ENCODE assay signal across 25 mouse cellular contexts in genomic region chr5:24373807-24374206, GRCm38 (mm10). TPM values are rescaled to one million over a fixed set of nuclear protein-coding genes. Genes with fewer than 3 reads are reported as not detected.
A peak's percentile ranks its signal among the peaks of the same experiment; 100 is the strongest.
DNase-seq lines count a peak whose midpoint lies in the region; ATAC-seq and TF ChIP-seq lines count a peak whose summit lies in the region.
"Had no signal": no experiment of that assay in that cellular context is flagged by ENCODE, and none has a peak within 500 bp of the region (broad histone marks: within the 10 kb centered on the region; RNA-seq: fewer than 3 reads in every experiment).

No protein-coding gene starts in this region.

- intact Hi-C loops in heart, postnatal 10 days (cut with DNase I), result no loop called here

- TF ChIP-seq CTCF in heart, postnatal 0 days (IDR thresholded peaks at IDR 0.05; ENCODE audit: low read depth), result no peak

- H3K4me2 ChIP-seq in heart, embryonic 14.5 days (ENCODE audit: low read length), result no peak overlapping the region
- no peak overlapping the region for H3K4me2 ChIP-seq in heart, embryonic 11.5 days
- H3K4me2 ChIP-seq in heart, postnatal 0 days (ENCODE audit: low read depth, low read length), result no peak overlapping the region
- H3K4me2 ChIP-seq: embryonic facial prominence, embryonic 12.5 days; embryonic facial prominence, embryonic 15.5 days; forebrain, embryonic 12.5 days; forebrain, embryonic 15.5 days; hindbrain, embryonic 13.5 days; intestine, embryonic 15.5 days had no signal

- H3K27me3 ChIP-seq in heart, embryonic 14.5 days (ENCODE audit: control insufficient read depth, insufficient read depth, low read length), result no peaks in the 10 kb centered on the region
- no peaks in the 10 kb centered on the region for H3K27me3 ChIP-seq in heart, embryonic 11.5 days (ENCODE audit: control insufficient read depth, insufficient read depth, low read length)
- no peaks in the 10 kb centered on the region for H3K27me3 ChIP-seq in heart, postnatal 0 days (ENCODE audit: control insufficient read depth, insufficient read depth, low read length)
- no peaks in the 10 kb centered on the region for H3K27me3 ChIP-seq in forebrain, embryonic 10.5 days (ENCODE audit: poor library complexity, severe bottlenecking)
- H3K27me3 ChIP-seq: forebrain, embryonic 12.5 days; forebrain, embryonic 15.5 days; hindbrain, embryonic 13.5 days; intestine, embryonic 15.5 days had no signal

- peak overlapping the region; percentile 21 to 46; a peak in 3 of 4 replicates for H3K27ac ChIP-seq in heart, embryonic 14.5 days (replicated peaks in 1 of 2; ENCODE audit: control insufficient read depth in 1 of 2, insufficient read depth in 1 of 2, low read depth in 2 of 2, low read length in 2 of 2)
- no peak overlapping the region for H3K27ac ChIP-seq in heart, embryonic 11.5 days (ENCODE audit: low read depth, low read length)
- H3K27ac ChIP-seq in heart, postnatal 0 days (ENCODE audit: low read depth), result peak overlapping the region; percentile 32; the same call in 1 of the 2 replicates
- no peak overlapping the region for H3K27ac ChIP-seq in forebrain, embryonic 10.5 days
- H3K27ac ChIP-seq: embryonic facial prominence, embryonic 12.5 days; embryonic facial prominence, embryonic 15.5 days; forebrain, embryonic 12.5 days; forebrain, embryonic 15.5 days; hindbrain, embryonic 10.5 days; hindbrain, embryonic 13.5 days; intestine, embryonic 15.5 days had no signal

- no peak for TF ChIP-seq EP300 in heart, postnatal 0 days (IDR thresholded peaks at IDR 0.05; ENCODE audit: low read depth)

- H3K36me3 ChIP-seq in heart, embryonic 14.5 days (ENCODE audit: control insufficient read depth, insufficient read depth, low read length), result peaks cover 26% of the 10 kb centered on the region; the same call in 1 of the 2 replicates
- no peaks in the 10 kb centered on the region for H3K36me3 ChIP-seq in heart, embryonic 11.5 days (ENCODE audit: control insufficient read depth, insufficient read depth, low read length)
- 0 out of 2 replicates have a peak, but pooled peaks cover 11% of the 10 kb centered on the region for H3K36me3 ChIP-seq in heart, postnatal 0 days (replicated peaks; ENCODE audit: control insufficient read depth, insufficient read depth, low read length)
- H3K36me3 ChIP-seq in forebrain, embryonic 10.5 days (replicated peaks), result no peaks in the 10 kb centered on the region
- H3K36me3 ChIP-seq: embryonic facial prominence, embryonic 12.5 days; embryonic facial prominence, embryonic 15.5 days; forebrain, embryonic 12.5 days; forebrain, embryonic 15.5 days; hindbrain, embryonic 10.5 days; hindbrain, embryonic 13.5 days; intestine, embryonic 15.5 days had no signal

- peaks cover 11 to 17% of the 10 kb centered on the region in 2 experiments for H3K4me1 ChIP-seq in heart, embryonic 14.5 days (ENCODE audit: control insufficient read depth in 2 of 2, insufficient read depth in 2 of 2, low read length in 2 of 2)
- peaks cover 2% of the 10 kb centered on the region for H3K4me1 ChIP-seq in heart, embryonic 11.5 days (ENCODE audit: control insufficient read depth, insufficient read depth, low read length)
- H3K4me1 ChIP-seq in heart, postnatal 0 days (ENCODE audit: control insufficient read depth, insufficient read depth), result peaks cover 12% of the 10 kb centered on the region
- peaks cover 19% of the 10 kb centered on the region for H3K4me1 ChIP-seq in forebrain, embryonic 10.5 days
- H3K4me1 ChIP-seq: embryonic facial prominence, embryonic 12.5 days had no signal

- ATAC-seq in heart, embryonic 14.5 days (ENCODE audit: insufficient number of reproducible peaks, insufficient read depth, low FRiP score, low read depth), result no peak
- ATAC-seq in heart, embryonic 11.5 days (replicated peaks; ENCODE audit: insufficient number of reproducible peaks, low FRiP score, low TSS enrichment), result no peak
- no peak for ATAC-seq in heart, postnatal 0 days (ENCODE audit: insufficient read depth, low read depth)
- ATAC-seq: CD4-positive, CD25-positive, alpha-beta regulatory T cell, adult 4 months; forebrain, embryonic 15.5 days; hindbrain, embryonic 16.5 days; intestine, embryonic 15.5 days had no signal

- no peaks in the 10 kb centered on the region for H3K9me3 ChIP-seq in heart, embryonic 14.5 days (ENCODE audit: control insufficient read depth, low read length)
- no peaks in the 10 kb centered on the region for H3K9me3 ChIP-seq in heart, embryonic 11.5 days (replicated peaks; ENCODE audit: control insufficient read depth, low read length)
- H3K9me3 ChIP-seq in heart, postnatal 0 days (replicated peaks; ENCODE audit: control insufficient read depth, low read length), result no peaks in the 10 kb centered on the region
- no peaks in the 10 kb centered on the region for H3K9me3 ChIP-seq in forebrain, embryonic 10.5 days
- H3K9me3 ChIP-seq: embryonic facial prominence, embryonic 12.5 days; embryonic facial prominence, embryonic 15.5 days; forebrain, embryonic 12.5 days; forebrain, embryonic 15.5 days; hindbrain, embryonic 10.5 days; hindbrain, embryonic 13.5 days; intestine, embryonic 15.5 days had no signal

- WGBS in heart, embryonic 14.5 days, result 78% methylated on average over 5 of the region's 5 CpGs
- WGBS in heart, embryonic 11.5 days (ENCODE audit: insufficient replicate concordance), result 72% methylated on average over 5 of the region's 5 CpGs
- 82% methylated on average over 5 of the region's 5 CpGs for WGBS in heart, postnatal 0 days
- WGBS in forebrain, embryonic 10.5 days, result 57% methylated on average over 5 of the region's 5 CpGs

- H3K4me3 ChIP-seq in heart, embryonic 14.5 days (ENCODE audit: control insufficient read depth in 1 of 2, insufficient read depth in 1 of 2, low read depth in 1 of 2, low read length in 2 of 2), result no peak overlapping the region
- no peak overlapping the region for H3K4me3 ChIP-seq in heart, embryonic 11.5 days (ENCODE audit: low read depth, low read length)
- no peak overlapping the region for H3K4me3 ChIP-seq in heart, postnatal 0 days (ENCODE audit: low read depth, low read length)
- H3K4me3 ChIP-seq in forebrain, embryonic 10.5 days, result no peak overlapping the region
- H3K4me3 ChIP-seq: embryonic facial prominence, embryonic 12.5 days; embryonic facial prominence, embryonic 15.5 days; forebrain, embryonic 12.5 days; forebrain, embryonic 15.5 days; hindbrain, embryonic 10.5 days; hindbrain, embryonic 13.5 days; intestine, embryonic 15.5 days had no signal

- DNase-seq in heart, postnatal 0 days (ENCODE audit: low spot score), result no peak
- DNase-seq in heart, postnatal 10 days, result no peak
- DNase-seq in retina, adult 2 months (ENCODE audit: low read depth, low spot score), result peak; percentile 62
- DNase-seq in retina, embryonic 14.5 days (ENCODE audit: low spot score), result no peak
- DNase-seq in forebrain, embryonic 10.5 days (ENCODE audit: extremely low spot score, low spot score), result no peak
- DNase-seq: adrenal gland, adult 2 months; adrenal gland, postnatal 14 days; cerebellum, adult 11 months; cerebellum, adult 2 months; cerebellum, adult 9-11 months; cerebellum, postnatal 25 days; gastrocnemius, postnatal 25 days; kidney, adult 11 months had no signal

- H3K9ac ChIP-seq in heart, embryonic 14.5 days (ENCODE audit: low read length), result no peak overlapping the region
- H3K9ac ChIP-seq in heart, embryonic 11.5 days (ENCODE audit: low read depth, low read length), result no peak overlapping the region
- no peak overlapping the region for H3K9ac ChIP-seq in heart, postnatal 0 days (replicated peaks; ENCODE audit: low read depth, low read length)
- H3K9ac ChIP-seq: embryonic facial prominence, embryonic 12.5 days; embryonic facial prominence, embryonic 15.5 days; forebrain, embryonic 12.5 days; forebrain, embryonic 15.5 days; hindbrain, embryonic 13.5 days; intestine, embryonic 15.5 days had no signal

RNA-seq across cellular contexts. Expression of gene Nos3, which starts 9.2 kb away (rescaled TPM):
- 27.7 and 28.2 TPM in 2 replicates for polyA plus RNA-seq in heart, embryonic 14.5 days (2014; fragmentation: Nextera tagmentation; extraction: Ambion mirVana)
- 21.5 and 30.4 TPM in 2 replicates for polyA plus RNA-seq in heart, embryonic 11.5 days (2014; fragmentation: Nextera tagmentation; extraction: Ambion mirVana)
- 50.9 and 52.1 TPM in 2 replicates for total RNA-seq in heart, postnatal 0 days (2014; rRNA removed; ENCODE audit: low replicate concordance)
- 21.1 and 25.6 TPM in 2 replicates for polyA plus RNA-seq in heart, postnatal 0 days (2015; fragmentation: Nextera tagmentation; extraction: Ambion mirVana)
- 10 to 100 TPM; 44.0 to 44.4 TPM for total RNA-seq in heart, postnatal 10 days (2021)
- 7.6 and 8.1 TPM in 2 replicates for polyA plus RNA-seq in forebrain, embryonic 10.5 days (2016; fragmentation: Nextera tagmentation; extraction: Ambion mirVana)

RNA-seq across cellular contexts. Expression of gene Atg9b, which starts 18.1 kb away (rescaled TPM):
- 1.0 and 1.5 TPM in 2 replicates for polyA plus RNA-seq in heart, embryonic 14.5 days (2014; fragmentation: Nextera tagmentation; extraction: Ambion mirVana)
- polyA plus RNA-seq in heart, embryonic 11.5 days (2014; fragmentation: Nextera tagmentation; extraction: Ambion mirVana), result 0.49 and 1.5 TPM in 2 replicates
- total RNA-seq in heart, postnatal 0 days (2014; rRNA removed; ENCODE audit: low replicate concordance), result 0.15 and 0.66 TPM in 2 replicates
- polyA plus RNA-seq in heart, postnatal 0 days (2015; fragmentation: Nextera tagmentation; extraction: Ambion mirVana), result 0.34 and 0.47 TPM in 2 replicates
- total RNA-seq in heart, postnatal 10 days (2021), result under 1 TPM; 0.62 to 0.89 TPM
- 0.99 and 1.3 TPM in 2 replicates for polyA plus RNA-seq in forebrain, embryonic 10.5 days (2016; fragmentation: Nextera tagmentation; extraction: Ambion mirVana)

RNA-seq across cellular contexts. Expression of gene Abcb8, which starts 19.7 kb away (rescaled TPM):
- 52.7 and 56.1 TPM in 2 replicates for polyA plus RNA-seq in heart, embryonic 14.5 days (2014; fragmentation: Nextera tagmentation; extraction: Ambion mirVana)
- 44.6 and 53.1 TPM in 2 replicates for polyA plus RNA-seq in heart, embryonic 11.5 days (2014; fragmentation: Nextera tagmentation; extraction: Ambion mirVana)
- total RNA-seq in heart, postnatal 0 days (2014; rRNA removed; ENCODE audit: low replicate concordance), result 141 and 159 TPM in 2 replicates
- 69.2 and 73.2 TPM in 2 replicates for polyA plus RNA-seq in heart, postnatal 0 days (2015; fragmentation: Nextera tagmentation; extraction: Ambion mirVana)
- 10 to 100 TPM; 85.0 to 88.5 TPM for total RNA-seq in heart, postnatal 10 days (2021)
- 57.1 and 61.8 TPM in 2 replicates for polyA plus RNA-seq in forebrain, embryonic 10.5 days (2016; fragmentation: Nextera tagmentation; extraction: Ambion mirVana)

RNA-seq across cellular contexts. Expression of gene Kcnh2, which starts 22.4 kb away (rescaled TPM):
- 23.5 and 32.9 TPM in 2 replicates for polyA plus RNA-seq in heart, embryonic 14.5 days (2014; fragmentation: Nextera tagmentation; extraction: Ambion mirVana)
- 19.4 and 20.8 TPM in 2 replicates for polyA plus RNA-seq in heart, embryonic 11.5 days (2014; fragmentation: Nextera tagmentation; extraction: Ambion mirVana)
- total RNA-seq in heart, postnatal 0 days (2014; rRNA removed; ENCODE audit: low replicate concordance), result 86.1 and 120 TPM in 2 replicates
- 29.4 and 32.1 TPM in 2 replicates for polyA plus RNA-seq in heart, postnatal 0 days (2015; fragmentation: Nextera tagmentation; extraction: Ambion mirVana)
- total RNA-seq in heart, postnatal 10 days (2021), result 10 to 100 TPM; 90.5 to 93.9 TPM
- 17.8 and 21.3 TPM in 2 replicates for polyA plus RNA-seq in forebrain, embryonic 10.5 days (2016; fragmentation: Nextera tagmentation; extraction: Ambion mirVana)

RNA-seq across cellular contexts. Expression of gene Asic3, which starts 39.4 kb away (rescaled TPM):
- 0.12 TPM in 1 of 2 replicates, not detected in the other for polyA plus RNA-seq in heart, embryonic 14.5 days (2014; fragmentation: Nextera tagmentation; extraction: Ambion mirVana)
- 0.20 TPM in 1 of 2 replicates, not detected in the other for polyA plus RNA-seq in heart, embryonic 11.5 days (2014; fragmentation: Nextera tagmentation; extraction: Ambion mirVana)
- not detected in 2 replicates for total RNA-seq in heart, postnatal 0 days (2014; rRNA removed; ENCODE audit: low replicate concordance)
- polyA plus RNA-seq in heart, postnatal 0 days (2015; fragmentation: Nextera tagmentation; extraction: Ambion mirVana), result 0.08 and 0.10 TPM in 2 replicates
- under 1 TPM; 0.12 to 0.22 TPM for total RNA-seq in heart, postnatal 10 days (2021)
- polyA plus RNA-seq in forebrain, embryonic 10.5 days (2016; fragmentation: Nextera tagmentation; extraction: Ambion mirVana), result 0.20 TPM in 1 of 2 replicates, not detected in the other
- total RNA-seq: adrenal gland, postnatal 14 days; common myeloid progenitor, adult 5-6 weeks had no signal
- polyA plus RNA-seq: CD4-positive, CD25-positive, alpha-beta regulatory T cell, adult 4 months had no signal

Comparison
In these comparisons a context has a peak if more than half of its experiments do, and no peak if none do; other contexts are left out.
1. H3K27ac ChIP-seq: peak in heart, embryonic 14.5 days (2 of 2) and heart, postnatal 0 days (single experiment); none in heart, embryonic 11.5 days (single experiment) and forebrain, embryonic 10.5 days (single experiment).